Mouse (Mus musculus) midbrain, postnatal 0 days (tissue): ENCODE data around the gene Taar4. TPM values are rescaled to one million over a fixed set of nuclear protein-coding genes. Genes with fewer than 3 reads are reported as not detected.

Experiments used
- ATAC-seq: fragments of 200-750 bp; cut with Nextera tagmentation; 2 replicates; pipeline ENCODE4 v1.8.0; 2017; ENCODE audit warnings: moderate number of reproducible peaks, mild to moderate bottlenecking, moderate TSS enrichment, moderate library complexity; ENCODE audit not compliant: low FRiP score
- DNase-seq: peaks from one replicate; pipeline ENCODE4 v3.0.0-alpha.2; 2015; ENCODE audit warnings: low spot score
- H3K27ac ChIP-seq: fragments of 300-500 bp; sonication (generic); 2 replicates; pipeline ENCODE4 v1.5.1; 2014; ENCODE audit warnings: low read depth, mild to moderate bottlenecking, low read length, mixed read lengths
- H3K27me3 ChIP-seq: fragments of 300-500 bp; sonication (generic); 2 replicates; pipeline ENCODE4 v1.6.1; 2014; ENCODE audit warnings: low read length, control low read depth, mixed read lengths; ENCODE audit not compliant: insufficient read depth
- H3K36me3 ChIP-seq: fragments of 300-500 bp; sonication (generic); 2 replicates; pipeline ENCODE4 v1.6.1; 2014; ENCODE audit warnings: low read length, control low read depth, mixed read lengths; ENCODE audit not compliant: insufficient read depth
- H3K4me1 ChIP-seq: fragments of 300-500 bp; sonication (generic); 2 replicates; pipeline ENCODE4 v1.6.1; 2014; ENCODE audit warnings: mild to moderate bottlenecking, control low read depth, antibody characterized with exemption, low read length, mixed read lengths; ENCODE audit not compliant: insufficient read depth
- H3K4me2 ChIP-seq: fragments of 300-500 bp; sonication (generic); 2 replicates; pipeline ENCODE4 v1.6.1; 2014; ENCODE audit warnings: low read depth, mild to moderate bottlenecking, low read length, mixed read lengths; ENCODE audit not compliant: poor library complexity, severe bottlenecking
- H3K4me3 ChIP-seq: fragments of 300-500 bp; sonication (generic); 2 replicates; pipeline ENCODE4 v1.5.1; 2014; ENCODE audit warnings: low read depth, mild to moderate bottlenecking, low read length, moderate library complexity
- H3K9ac ChIP-seq: fragments of 300-500 bp; sonication (generic); replicated peaks from 2 replicates; pipeline ENCODE4 v1.6.1; 2014; ENCODE audit warnings: mild to moderate bottlenecking, low read length, moderate library complexity, mixed read lengths; ENCODE audit not compliant: poor library complexity, severe bottlenecking
- H3K9me3 ChIP-seq: fragments of 300-500 bp; sonication (generic); 2 replicates; pipeline ENCODE4 v1.6.1; 2016; ENCODE audit warnings: low read length, control low read depth
- CTCF ChIP-seq: IDR thresholded peaks from 2 replicates; pipeline ENCODE4 v1.5.1; 2016; ENCODE audit warnings: antibody characterized with exemption, mild to moderate bottlenecking
- WGBS: fragments of 180-500 bp; shearing (Covaris S2); extraction: QIAGEN DNeasy Blood & Tissue Kit; methylation state at CpG from one replicate; pipeline ENCODE4 v1.1.7; 2014; 5-methylcytosine and 5-hydroxymethylcytosine counted together
- polyA plus RNA-seq: library from polyadenylated mRNA; unstranded; fragments of >200 nt; fragmentation: Nextera tagmentation; extraction: Ambion mirVana; gene quantifications from 2 replicates; pipeline ENCODE4 v1.2.1, GENCODE M21; 2015
- total RNA-seq: library from RNA; depleted of rRNA; stranded (reverse); fragments of >200 nt; gene quantifications from 2 replicates; pipeline ENCODE4 v1.2.3, GENCODE M21; 2014

The Taar4 gene
- total and polyA plus RNA-seq, 2 experiments from 2014 or later: 0.15 TPM; not detected in 1

DNA sequence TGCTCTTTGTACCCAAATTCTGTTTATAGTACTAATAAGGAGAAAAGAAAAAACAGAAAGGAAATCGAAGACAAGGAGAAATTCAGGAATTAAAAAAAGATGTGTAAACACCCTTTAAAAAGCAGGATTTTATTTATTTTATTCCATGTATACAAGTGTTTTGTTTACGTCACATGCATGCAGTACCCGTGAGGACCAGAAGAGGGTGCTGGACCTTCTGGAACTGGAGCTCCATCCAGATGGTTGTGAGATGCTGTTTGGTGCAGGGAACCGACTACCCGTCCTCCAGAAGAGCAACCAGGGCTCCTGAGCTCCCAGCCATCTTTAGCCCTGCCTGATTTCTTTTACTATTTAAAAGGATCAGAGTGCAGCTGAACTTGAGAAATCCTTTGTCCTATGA is 17.8 kb upstream of the Taar4 start:
- ATAC-seq: no peak
- TF ChIP-seq CTCF: peak; percentile 43

DNA sequence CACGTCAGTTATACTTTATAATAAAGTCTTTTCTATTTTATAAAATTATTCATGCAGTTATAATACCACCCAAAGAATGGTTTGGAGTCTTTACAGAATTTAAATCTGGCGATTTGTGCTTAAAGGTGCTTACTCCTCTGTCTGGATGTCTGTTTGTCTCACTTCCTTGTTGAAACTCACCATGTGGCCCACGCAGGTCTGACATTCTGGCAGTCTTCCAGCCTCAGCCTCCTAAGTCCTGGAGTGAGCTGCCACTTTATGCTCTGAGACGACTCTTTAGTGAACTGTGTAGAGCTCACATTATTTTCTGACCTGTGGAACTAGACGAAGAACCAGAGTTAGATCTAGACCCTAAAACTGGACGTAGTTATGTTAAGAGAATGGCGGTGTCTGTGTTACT is 12.3 kb upstream of the Taar4 start:
- 58% methylated on average over 7 of the region's 7 CpGs for WGBS
- H3K9me3 ChIP-seq: no peaks in the 10 kb centered on the region
- ATAC-seq (no peak), DNase-seq (no peak)
- no peaks in the 10 kb centered on the region for H3K27me3 ChIP-seq
- H3K4me2 ChIP-seq: no peak overlapping the region
- H3K36me3 ChIP-seq: no peaks in the 10 kb centered on the region
- no peaks in the 10 kb centered on the region; the same call in 1 of the 2 replicates for H3K4me1 ChIP-seq
- TF ChIP-seq CTCF: no peak
- no peak overlapping the region for H3K9ac ChIP-seq
- H3K27ac ChIP-seq: no peak overlapping the region
- H3K4me3 ChIP-seq: no peak overlapping the region

More for the DNA sequence above, 17.8 kb upstream of the Taar4 start:
- no peaks in the 10 kb centered on the region for H3K4me1 ChIP-seq
- no peak overlapping the region for H3K4me3 ChIP-seq
- no peak overlapping the region for H3K27ac ChIP-seq
- no peak overlapping the region for H3K4me2 ChIP-seq
- no peaks in the 10 kb centered on the region for H3K36me3 ChIP-seq
- WGBS: 84% methylated on average over 5 of the region's 5 CpGs
- H3K9ac ChIP-seq: no peak overlapping the region
- H3K9me3 ChIP-seq: no peaks in the 10 kb centered on the region
- H3K27me3 ChIP-seq: no peaks in the 10 kb centered on the region
- no peak for DNase-seq

GRCm38 (mm10) chr10:23949508-23950005 is 10.7 kb upstream of the Taar4 start, which contains the start of gene Taar3:
Gene Taar3 (plus strand): TSS chr10:23949558.
- H3K9me3 ChIP-seq: no peaks in the 10 kb centered on the region
- no peak for TF ChIP-seq CTCF
- 0 out of 2 replicates have a peak, but pooled peaks have one; percentile 38 for ATAC-seq
- H3K4me3 ChIP-seq: no peak within 1 kb of the TSS
- no peak within 1 kb of the TSS for H3K9ac ChIP-seq
- no peaks in the 10 kb centered on the region for H3K36me3 ChIP-seq
- no peaks in the 10 kb centered on the region; the same call in 1 of the 2 replicates for H3K4me1 ChIP-seq
- no peaks in the 10 kb centered on the region for H3K27me3 ChIP-seq
- no peak within 1 kb of the TSS for H3K27ac ChIP-seq
- DNase-seq: peak; percentile 21
- H3K4me2 ChIP-seq: no peak within 1 kb of the TSS
- 68% methylated on average over 16 of the region's 16 CpGs for WGBS

- DNase-seq (peak; percentile 23), ATAC-seq (no peak)
- H3K4me2 ChIP-seq: no peak overlapping the region
- no peaks in the 10 kb centered on the region; the same call in 1 of the 2 replicates for H3K4me1 ChIP-seq
- WGBS: 90% methylated on average over 6 of the region's 6 CpGs
- H3K9ac ChIP-seq: no peak overlapping the region
- H3K9me3 ChIP-seq: no peaks in the 10 kb centered on the region
- H3K4me3 ChIP-seq: no peak overlapping the region
- H3K36me3 ChIP-seq: no peaks in the 10 kb centered on the region
- no peaks in the 10 kb centered on the region for H3K27me3 ChIP-seq
- no peak overlapping the region for H3K27ac ChIP-seq
- TF ChIP-seq CTCF: no peak
Measured at GRCm38 (mm10) chr10:23951714-23952113, 8.6 kb upstream of the Taar4 start.

GRCm38 (mm10) chr10:23959071-23959470 is 1.2 kb upstream of the Taar4 start:
- no peak for TF ChIP-seq CTCF
- Histone ChIP-seq H3K27ac (no peak overlapping the region), H3K9me3 (no peaks in the 10 kb centered on the region), H3K27me3 (no peaks in the 10 kb centered on the region), H3K4me1 (no peaks in the 10 kb centered on the region), H3K4me2 (no peak overlapping the region), H3K9ac (no peak overlapping the region), H3K36me3 (no peaks in the 10 kb centered on the region), H3K4me3 (no peak overlapping the region)
- DNase-seq (no peak), ATAC-seq (no peak)
- 71% methylated on average over 3 of the region's 3 CpGs for WGBS

GRCm38 (mm10) chr10:23963444-23963843 is 3.1 kb downstream of the Taar4 start:
- no peak for TF ChIP-seq CTCF
- ATAC-seq (no peak), DNase-seq (peak; percentile 50)
- no peak overlapping the region for H3K27ac ChIP-seq
- H3K9ac ChIP-seq: no peak overlapping the region
- H3K27me3 ChIP-seq: no peaks in the 10 kb centered on the region
- H3K4me1 ChIP-seq: no peaks in the 10 kb centered on the region
- 65% methylated on average over 3 of the region's 3 CpGs for WGBS
- no peak overlapping the region for H3K4me2 ChIP-seq
- no peaks in the 10 kb centered on the region for H3K9me3 ChIP-seq
- H3K4me3 ChIP-seq: no peak overlapping the region
- H3K36me3 ChIP-seq: no peaks in the 10 kb centered on the region
